Mouse (Mus musculus) ES-CJ7 (cell line): ENCODE data around the gene Tmem208.
"Not testable (repeated sequence)": the region's sequence is repeated elsewhere in the genome, so short reads cannot be mapped to it uniquely, and the experiment has no call there.

ENCODE experiments used
- DNase-seq: peaks from one replicate; pipeline ENCODE4 v3.0.0; 2011; ENCODE audit warnings: low read depth, low spot score

The Tmem208 gene

DNA sequence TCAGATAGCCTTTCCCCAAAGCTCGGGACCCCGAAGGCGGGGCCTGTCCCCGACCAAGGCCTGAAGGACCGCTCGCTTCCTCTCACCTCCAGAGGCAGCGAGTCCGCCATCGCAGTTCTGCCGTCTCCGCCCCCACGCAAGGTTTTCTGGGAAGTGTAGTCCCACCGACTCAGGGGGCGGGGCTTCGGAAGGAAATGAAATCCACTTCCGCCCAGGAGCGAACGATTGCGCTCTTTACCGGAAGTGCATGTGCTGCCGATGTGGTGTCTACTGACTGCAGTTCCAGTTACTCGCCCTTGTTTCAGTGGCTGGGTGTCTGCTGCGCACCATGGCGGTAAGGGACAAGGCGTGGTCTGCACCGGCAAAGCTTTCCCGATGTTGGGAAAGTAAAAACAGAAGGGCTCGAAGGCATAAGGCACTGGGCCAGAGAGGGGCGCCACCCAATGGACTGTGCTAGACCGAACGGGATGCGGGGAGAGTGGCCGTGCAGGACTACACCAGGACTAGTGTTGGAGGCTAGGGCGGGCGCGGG, at the start of gene Tmem208, which contains the start of gene Lrrc29:
Gene Tmem208 (plus strand): TSS at position 214 of the 532 bp plus-strand sequence.
Gene Lrrc29 (minus strand): TSS at position 138 of the 532 bp plus-strand sequence.
- DNase-seq = peak; percentile 99

DNA sequence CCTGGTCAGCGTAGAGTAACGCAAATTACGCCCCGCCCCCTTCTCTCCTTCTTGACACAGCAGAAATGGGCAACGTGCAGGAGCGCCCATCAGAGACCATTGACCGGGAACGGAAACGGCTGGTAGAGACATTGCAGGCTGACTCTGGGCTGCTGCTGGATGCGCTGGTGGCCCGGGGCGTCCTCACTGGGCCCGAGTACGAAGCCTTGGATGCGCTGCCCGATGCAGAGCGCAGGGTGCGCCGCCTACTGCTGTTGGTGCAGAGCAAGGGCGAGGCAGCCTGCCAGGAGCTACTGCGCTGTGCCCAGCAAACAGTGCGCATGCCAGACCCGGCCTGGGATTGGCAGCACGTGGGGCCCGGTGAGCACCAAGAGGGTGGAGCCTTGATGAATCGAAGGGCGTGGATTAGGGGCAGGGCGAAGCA, 47.2 kb upstream of the Tmem208 start:
- no peak for DNase-seq

DNA sequence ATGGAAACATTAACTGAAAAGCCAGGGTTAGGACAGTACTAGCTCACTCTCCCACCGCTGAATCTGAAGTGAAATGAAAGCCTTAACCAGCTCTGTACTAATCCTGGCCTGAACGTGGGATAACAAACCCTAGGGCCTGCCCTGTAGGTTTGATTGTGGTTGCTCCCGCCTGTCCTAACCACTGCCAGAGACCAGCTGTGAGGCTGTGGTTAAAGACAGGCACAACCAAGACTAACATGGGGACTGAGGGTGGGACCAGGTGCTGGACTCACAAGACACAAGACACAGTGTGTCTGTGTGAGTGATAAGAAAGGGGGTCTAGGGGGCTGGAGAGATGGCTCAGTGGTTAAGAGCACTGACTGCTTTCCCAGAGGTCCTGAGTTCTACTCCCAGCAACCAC, 45.6 kb upstream of the Tmem208 start:
- no peak for DNase-seq

DNA sequence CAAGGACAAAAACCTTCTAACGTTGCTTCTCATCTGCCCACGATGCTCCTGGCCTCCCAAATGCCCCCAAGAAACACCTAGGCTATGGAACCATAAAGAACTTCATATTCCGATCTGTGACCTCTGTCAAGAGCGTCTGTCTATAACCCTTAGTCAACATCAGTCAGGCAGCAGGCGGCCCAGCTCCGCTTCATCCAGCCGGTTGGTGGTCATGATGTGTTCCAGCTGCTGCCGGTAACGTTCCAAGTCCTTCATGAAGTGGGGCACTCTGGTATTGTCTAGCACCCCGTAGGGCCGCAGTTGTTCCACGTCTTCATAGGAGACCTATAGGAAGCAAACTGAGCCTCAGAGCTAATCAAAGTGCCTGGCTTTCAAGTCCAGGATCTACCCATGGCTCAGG, 44.3 kb upstream of the Tmem208 start:
- DNase-seq = no peak

DNA sequence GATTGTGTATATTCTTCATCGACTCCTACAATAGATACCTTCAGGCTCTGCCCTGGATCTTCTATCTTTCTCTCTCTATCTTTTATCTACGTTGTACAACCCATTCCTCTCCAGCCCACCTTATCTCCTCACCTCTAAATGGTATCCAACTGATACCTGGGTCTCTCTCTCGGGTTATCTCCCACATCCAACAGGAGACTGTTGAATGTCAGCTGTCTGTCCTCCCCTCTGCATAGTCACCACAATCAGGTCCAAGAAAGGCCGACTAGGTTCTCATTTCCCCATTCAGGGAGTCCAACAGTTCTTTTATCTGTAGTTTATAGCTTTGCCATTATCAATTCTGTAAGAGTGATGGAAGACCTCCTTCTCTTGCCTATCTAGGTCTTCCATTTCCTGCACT, 43.9 kb upstream of the Tmem208 start:
- DNase-seq = no peak

DNA sequence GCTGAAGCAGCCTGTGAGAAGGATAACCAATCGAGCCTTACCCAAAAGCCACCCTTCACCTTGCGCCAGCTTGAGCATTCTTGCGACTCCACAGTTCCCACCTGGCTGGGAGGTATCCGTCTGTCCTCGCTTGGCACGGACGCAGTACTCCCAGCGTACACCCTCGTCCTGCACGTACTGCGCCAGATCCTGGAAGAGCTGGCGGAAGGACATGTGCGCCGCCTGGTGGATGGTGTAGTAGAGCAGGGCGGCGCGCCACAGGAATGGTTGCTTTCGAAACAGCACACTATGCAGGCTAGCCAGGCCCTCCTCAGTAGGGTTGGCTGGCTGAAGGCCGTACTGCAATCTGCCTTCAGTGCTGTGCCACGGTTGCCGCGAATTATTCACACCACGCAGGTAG, 43.1 kb upstream of the Tmem208 start:
- peak; percentile 91 for DNase-seq

DNA sequence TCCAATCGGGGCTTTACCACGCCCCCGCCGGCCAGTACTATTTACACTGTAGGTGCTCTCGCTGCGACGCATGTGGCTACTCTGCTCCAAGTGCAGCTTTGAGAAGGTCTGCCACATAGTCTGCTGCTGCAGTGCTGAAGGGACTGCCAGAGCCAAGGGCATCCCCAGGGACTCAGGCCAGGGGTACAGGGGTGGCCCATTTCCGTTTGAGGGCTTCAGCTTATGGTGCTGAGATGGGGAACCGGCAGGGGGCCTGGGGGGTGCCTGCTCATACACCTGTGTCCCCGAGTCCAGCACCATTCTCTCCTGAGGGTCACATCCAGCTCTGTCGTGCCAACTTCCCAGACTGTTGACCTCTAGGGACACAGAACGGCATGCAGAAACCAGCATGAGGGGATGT, 40.6 kb upstream of the Tmem208 start:
- no peak for DNase-seq

DNA sequence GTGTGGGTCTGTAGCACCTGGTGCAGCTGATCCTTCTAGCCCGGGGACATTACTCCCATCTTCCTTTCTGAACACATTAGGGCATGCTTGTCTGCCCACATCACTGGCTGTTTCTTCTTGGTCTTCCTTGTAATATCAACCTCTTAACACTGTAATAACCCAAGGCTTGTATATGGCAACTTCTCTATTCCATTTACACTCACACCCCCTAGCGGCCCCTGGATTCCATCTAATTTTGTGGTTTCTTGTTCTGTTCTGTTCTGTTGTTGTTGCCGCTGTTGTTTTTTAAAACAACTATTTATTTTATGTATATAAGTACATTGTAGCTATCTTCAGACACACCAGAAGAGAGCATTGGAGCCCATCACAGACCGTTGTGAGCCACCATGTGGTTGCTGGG, 39.2 kb upstream of the Tmem208 start:
- no peak for DNase-seq

DNA sequence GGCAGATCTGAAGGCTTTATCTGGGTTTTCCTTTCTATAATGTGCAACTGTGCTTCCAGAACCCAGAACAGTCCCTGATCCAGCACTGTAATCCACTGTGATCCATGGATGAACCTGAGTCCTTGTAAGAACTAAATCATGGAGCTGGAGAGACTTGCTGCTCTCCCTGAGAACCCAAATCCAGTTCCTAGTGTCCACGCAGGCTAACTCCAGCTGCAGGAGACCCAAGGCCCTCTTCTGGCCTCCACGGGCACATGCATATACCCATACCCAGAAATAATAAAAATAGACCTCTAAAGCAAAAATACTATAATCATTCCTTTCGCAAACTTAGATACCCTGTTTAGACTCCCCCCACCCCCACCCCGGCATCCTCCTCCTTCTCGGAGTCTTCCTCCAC, 37.9 kb upstream of the Tmem208 start:
- no peak for DNase-seq

DNA sequence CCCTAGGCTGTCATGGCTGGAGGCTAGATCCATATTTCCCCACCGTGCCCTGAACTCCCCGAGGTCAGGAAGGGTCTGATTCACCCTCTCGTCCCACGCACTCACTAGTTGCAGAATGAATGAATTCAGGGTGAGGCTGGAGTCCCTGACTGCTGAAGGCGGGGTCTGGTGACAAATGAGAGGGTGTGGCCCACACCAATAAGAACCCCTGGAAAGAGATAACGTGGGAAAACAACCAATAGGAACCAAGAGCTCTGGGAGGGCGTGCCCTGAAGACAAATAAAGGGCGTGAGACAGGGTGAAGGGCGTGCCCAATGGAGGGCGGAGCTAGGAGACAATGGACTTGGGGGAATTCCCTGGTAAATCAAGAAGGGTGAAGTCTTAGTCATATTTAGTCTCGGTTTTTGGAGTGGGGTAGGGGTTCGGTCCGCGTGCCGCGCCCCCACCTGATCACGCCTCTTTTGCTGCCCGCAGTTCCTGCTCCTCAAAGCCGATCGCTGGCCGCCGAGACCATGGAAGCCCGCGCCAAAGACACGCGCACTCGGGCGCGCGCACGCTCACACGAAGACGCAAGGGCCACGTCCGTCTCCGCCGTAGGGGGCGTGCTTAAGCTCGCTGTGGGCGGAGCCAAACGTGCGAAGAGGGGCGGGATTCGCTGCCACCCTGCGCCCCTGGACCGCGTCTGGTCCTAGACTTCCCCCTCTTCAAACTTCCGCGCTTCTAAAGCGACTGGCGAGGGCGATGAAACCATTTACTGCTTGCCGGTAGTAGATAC, 37.0 kb upstream of the Tmem208 start:
- peak; percentile 99 for DNase-seq

DNA sequence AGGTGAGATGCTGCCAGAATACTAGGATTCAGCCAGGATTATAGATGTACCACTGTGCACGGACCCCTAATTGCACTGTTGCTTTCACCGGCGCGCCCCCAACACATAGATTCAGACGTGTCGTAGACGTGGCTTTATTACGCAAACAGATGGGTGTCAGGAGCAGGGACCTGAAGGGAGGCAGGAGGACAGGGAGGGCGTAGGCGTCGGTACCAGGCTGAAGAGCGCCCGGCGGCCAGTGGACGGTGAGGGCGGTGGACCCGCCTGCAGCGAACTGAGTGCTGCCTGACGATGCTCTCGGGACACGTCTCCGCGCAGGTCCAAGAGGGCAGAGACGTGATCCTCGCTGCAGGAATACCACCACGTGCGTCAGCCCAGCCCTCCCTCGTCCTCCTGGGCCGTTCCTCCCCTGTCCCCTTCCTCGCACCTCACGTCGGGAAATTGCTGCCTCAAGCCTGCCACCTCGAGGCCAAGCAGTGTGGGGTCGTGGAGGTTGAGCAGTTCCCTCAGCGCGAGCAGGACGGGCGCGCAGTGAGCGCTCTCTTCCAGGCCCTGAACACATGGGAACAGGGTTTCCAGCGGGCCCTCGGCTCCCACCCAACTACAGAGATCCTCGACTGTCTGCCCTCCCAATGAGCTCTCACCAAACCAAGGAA, 36.2 kb upstream of the Tmem208 start, which contains the start of gene 4931428F04Rik:
Gene 4931428F04Rik (minus strand): TSS at position 60 of the 656 bp plus-strand sequence.
- peak; percentile 88 for DNase-seq

DNA sequence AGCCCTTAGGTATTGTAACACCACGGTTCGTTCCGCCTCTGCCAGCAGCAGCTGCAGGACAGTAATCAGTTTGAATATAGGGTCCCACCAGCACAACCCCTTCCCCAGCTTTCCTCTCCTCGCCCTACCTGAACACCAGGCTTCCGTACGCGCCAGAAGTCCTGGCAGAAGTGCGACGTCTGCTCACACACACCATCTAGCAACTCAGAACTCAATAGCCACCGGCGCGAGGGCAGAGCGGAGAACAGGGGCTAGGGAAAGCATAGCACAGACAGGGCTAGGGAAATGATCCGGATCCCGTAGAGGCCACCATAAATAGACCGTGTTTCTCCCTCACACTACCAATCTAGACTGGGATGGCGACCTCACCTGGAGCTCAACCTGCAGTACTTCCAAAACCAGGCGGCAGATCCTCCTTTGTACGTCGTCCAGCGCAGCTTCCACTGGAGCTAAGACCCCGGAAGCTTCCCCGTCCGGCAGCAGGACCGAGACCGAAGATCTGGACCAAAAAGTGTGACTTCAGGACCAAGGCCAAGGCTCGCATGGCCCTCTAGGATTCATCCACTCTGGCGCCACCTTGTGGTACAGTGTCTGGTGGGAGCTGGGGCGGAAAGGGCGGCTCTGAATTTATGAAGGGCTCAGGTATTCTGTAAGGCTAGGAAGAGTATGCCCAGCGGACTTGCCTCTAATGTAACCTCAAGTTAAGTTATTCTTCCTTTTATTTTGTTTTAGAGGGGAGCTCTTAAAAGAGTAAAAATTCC, 35.4 kb upstream of the Tmem208 start:
- peak; percentile 93 for DNase-seq

DNA sequence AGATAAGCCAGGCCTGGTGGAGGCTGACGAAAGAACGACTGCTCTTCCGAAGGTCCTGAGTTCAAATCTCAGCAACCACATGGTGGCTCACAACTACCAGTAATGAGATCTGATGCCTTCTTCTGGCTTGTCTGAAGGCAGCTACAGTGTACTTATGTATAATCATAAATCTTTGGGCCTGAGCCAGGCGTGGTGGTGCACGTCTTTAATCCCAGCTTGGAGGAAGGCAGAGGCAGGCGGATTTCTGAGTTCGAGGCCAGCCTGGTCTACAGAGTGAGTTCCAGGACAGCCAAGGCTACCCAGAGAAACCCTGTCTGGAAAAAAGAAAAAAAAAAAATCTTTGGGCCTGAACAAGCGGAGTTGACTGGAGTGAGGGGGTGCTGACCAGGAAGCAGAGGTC, 34.8 kb upstream of the Tmem208 start:
- DNase-seq = not testable (repeated sequence)

DNA sequence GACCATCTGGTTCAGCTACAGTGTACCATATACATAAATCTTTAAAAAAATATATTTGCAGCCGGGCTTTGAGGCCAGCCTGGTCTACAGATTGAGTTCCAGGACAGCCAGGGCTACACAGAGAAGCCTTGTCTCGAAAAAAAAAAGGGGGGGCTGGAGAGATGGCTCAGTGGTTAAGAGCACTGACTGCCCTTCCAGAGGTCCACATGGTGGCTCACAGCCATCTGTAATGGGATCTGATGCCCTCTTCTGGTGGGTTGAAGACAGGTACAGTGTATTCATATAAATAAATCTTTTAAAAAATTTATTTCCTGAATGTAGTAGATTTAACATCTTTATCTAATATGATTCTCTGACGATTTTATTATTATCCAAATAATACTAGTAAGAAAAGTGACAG, 34.4 kb upstream of the Tmem208 start:
- DNase-seq = not testable (repeated sequence)

DNA sequence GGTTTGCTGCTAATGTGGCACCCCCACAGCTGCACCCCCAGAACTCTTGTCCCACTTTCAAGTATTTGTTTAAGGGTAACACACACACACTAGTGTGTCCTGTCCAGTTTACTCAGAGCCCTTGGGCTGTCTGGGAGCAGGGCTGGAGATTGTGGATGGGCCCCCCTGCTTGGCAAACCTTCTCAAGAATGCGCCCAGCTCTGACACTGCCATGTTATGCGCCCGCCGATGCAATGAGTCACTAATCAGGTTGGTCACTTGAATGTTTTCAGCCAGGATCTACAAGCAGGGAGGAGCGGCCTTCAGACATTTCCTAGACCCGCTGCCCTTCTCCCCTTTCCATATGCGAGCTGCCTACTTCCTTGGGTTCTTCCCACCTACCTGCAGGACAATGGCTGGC, 33.7 kb upstream of the Tmem208 start:
- DNase-seq = no peak

DNA sequence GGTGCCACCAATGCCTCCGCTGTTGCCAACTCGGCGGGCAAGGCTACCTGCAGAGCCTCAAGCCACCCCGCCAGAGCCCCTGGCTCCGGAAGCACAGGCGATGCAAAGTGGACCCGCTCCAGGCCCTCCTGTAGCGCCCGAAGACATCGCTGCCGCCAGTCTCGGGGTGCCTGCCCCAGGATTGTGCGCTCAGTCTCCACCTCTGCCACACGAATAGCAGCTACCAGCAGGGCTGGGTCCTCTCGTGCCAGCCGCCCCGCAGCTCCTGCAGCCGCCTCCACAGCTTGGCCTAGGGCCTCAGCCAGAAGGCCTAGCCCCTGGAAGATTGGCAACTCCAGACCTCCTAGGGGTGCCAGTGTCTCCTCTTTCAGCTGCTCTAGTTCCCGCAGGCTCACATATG, 32.7 kb upstream of the Tmem208 start:
- no peak for DNase-seq

DNA sequence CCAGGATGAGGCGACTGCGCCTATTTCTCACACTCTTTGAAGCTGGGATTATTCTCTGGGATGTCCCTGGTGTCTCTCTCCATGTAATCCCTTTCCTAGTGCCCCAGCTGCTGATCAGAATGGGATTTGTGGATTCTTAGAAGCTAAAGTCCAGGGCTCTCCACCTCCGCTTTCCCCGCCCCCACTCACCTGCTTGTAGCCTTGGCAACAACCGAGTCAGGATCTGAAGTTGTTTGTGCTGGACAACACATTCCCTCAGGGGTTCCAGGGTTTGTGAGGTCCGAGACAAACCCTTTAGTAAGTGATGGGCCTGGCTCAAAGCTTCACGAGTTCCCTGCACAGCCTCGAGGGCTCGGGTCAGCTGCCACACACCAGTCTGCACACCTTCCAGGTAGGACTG, 31.4 kb upstream of the Tmem208 start:
- DNase-seq = no peak

DNA sequence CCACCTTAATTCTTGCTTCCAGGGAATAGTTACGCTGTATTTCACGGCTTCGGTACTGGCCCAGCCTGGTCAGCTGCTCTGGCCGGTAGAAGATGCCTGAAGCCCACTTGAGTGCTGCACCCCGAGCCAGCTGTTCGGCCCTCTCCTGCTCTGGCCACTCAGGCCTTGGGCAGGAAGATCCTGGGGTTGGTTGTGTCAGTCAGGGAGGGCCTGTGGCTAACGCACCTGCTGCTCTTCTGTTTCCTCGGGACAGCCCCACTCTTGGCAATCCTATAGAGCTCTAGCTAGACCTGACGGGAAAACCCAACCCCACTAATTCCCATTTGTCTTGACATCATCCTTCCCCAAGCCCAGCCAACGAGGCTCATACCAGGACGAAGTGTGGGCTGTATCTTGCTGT, 30.9 kb upstream of the Tmem208 start:
- DNase-seq = no peak

DNA sequence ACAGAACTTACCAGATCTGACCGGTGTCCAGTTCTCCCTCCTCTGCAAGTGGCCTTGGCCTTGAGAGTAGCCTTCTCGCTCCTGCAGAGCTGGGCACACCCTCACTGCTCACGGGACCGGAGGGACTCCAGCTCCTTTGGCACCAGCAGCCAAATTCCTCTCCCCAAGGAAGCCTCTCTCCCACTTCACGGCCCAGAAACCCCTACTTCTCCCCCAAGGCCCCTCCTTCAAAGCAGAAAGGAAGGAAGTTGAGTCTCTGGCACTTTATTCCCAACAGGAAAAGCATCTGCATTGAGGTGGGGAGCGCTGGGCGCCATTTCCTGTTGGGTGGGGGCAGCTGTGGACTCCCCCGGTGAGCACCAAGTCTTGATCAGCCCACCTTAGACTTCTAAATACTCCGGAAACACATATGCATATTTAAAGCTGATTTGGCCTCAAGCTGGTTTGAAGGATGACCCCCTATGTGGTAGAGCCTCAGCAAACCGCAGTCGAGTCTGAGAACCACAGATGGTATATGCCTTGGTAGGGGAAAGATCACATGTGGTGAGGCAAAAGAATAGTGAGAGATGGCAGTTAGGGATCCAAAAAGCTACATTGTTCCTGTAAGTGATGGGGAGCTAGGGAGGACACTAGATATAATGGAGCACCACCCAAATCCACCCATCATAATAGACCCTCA, 30.1 kb upstream of the Tmem208 start, which contains the start of gene Exoc3l:
Gene Exoc3l (minus strand): TSS at position 207 of the 679 bp plus-strand sequence.
- peak; percentile 52 for DNase-seq

DNA sequence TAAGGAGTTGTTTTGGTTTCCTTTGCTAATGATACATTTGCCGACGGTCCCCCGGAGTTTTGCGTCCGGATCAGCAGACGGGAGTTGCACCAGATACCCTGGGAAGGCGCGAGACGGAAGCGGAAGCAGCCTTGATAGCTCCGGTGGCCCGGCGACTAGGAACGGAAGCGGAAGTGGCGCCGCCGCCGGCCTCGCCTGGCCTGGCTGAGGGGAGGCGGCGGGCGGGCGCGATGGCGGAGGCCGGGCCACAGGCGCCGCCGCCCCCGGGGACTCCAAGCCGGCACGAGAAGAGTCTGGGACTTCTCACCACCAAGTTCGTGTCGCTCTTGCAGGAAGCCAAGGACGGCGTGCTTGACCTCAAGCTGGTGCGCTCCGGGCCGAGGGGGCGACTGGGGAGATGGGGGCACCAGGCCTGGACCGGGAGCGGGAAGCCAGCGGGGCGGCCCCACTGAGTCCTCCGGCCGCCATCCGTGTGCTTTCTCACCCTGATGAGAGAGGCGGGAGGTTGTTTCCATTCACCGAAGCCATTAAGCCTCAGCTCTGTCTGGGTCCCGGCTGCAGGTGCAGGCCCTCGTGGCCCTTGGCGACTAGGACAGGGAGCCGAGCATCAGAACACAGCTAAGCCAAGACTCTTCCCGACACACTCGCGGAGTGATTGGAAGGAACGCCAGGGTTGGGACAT, 28.5 kb upstream of the Tmem208 start, which contains the start of gene E2f4:
Gene E2f4 (plus strand): TSS at position 153 of the 682 bp plus-strand sequence.
- DNase-seq = peak; percentile 94
